Mouse (Mus musculus) CD4-positive, CD25-positive, alpha-beta regulatory T cell (primary cell): ENCODE data around the gene Osgep. TPM values are rescaled to one million over a fixed set of nuclear protein-coding genes. Genes with fewer than 3 reads are reported as not detected.

ENCODE experiments used
- polyA plus RNA-seq: library from polyadenylated mRNA; unstranded; fragments of 100-300 nt; shearing (Covaris generic); gene quantifications from one replicate; pipeline ENCODE4 v1.2.1, GENCODE M21; 2017

Gene Osgep
- polyA plus RNA-seq = 106 TPM

GRCm38 (mm10) chr14:50924281-50925064, at the start of gene Osgep, which contains the start of gene Apex1:
Gene Osgep, minus strand, starts transcription at chr14:50924893.
Gene Apex1, plus strand, starts transcription at chr14:50924968.

GRCm38 (mm10) chr14:50955942-50956508, 31.3 kb upstream of the Osgep start, which contains the start of gene Pnp2:
Gene Pnp2, plus strand, starts transcription at chr14:50955992.

GRCm38 (mm10) chr14:50943932-50944667, 19.4 kb upstream of the Osgep start, which contains the start of gene Gm49342:
Gene Gm49342, plus strand, starts transcription at chr14:50944517.

GRCm38 (mm10) chr14:50930754-50931492, 6.2 kb upstream of the Osgep start, which contains the start of the genes Pip4p1 and Pnp:
Gene Pip4p1, minus strand, starts transcription at chr14:50930856.
Gene Pnp, plus strand, starts transcription at chr14:50931082.

GRCm38 (mm10) chr14:50897374-50897765, 27.3 kb downstream of the Osgep start, which contains the start of gene Klhl33:
Gene Klhl33, minus strand, starts transcription at chr14:50897507.

GRCm38 (mm10) chr14:50869889-50870804, 54.5 kb downstream of the Osgep start, which contains the start of gene Tep1:
Gene Tep1, minus strand, starts transcription at chr14:50870560.

Other genes starting within 250 kb of the Osgep start
- gene Olfr747, start 231.7 kb downstream of the Osgep start, polyA plus RNA-seq = not detected
- 0.08 TPM for gene Olfr748, start 217.5 kb downstream of the Osgep start, polyA plus RNA-seq
- 0.18 TPM for gene Olfr749, start 179.8 kb downstream of the Osgep start, polyA plus RNA-seq
- 119 TPM for gene Ttc5, start 139.4 kb downstream of the Osgep start, polyA plus RNA-seq
- gene Ccnb1ip1, start 117.2 kb downstream of the Osgep start, polyA plus RNA-seq = not detected
- gene Parp2, start 117.1 kb downstream of the Osgep start, polyA plus RNA-seq = 78.8 TPM
- 20.9 TPM for gene Tep1, start 54.3 kb downstream of the Osgep start, polyA plus RNA-seq
- 0.12 TPM for gene Klhl33, start 27.4 kb downstream of the Osgep start, polyA plus RNA-seq
- 67.8 TPM for gene Apex1, start 75 bp upstream of the Osgep start, polyA plus RNA-seq
- 76.7 TPM for gene Pip4p1, start 6.0 kb upstream of the Osgep start, polyA plus RNA-seq
- gene Pnp, start 6.2 kb upstream of the Osgep start, polyA plus RNA-seq = 45.5 TPM
- not detected for gene Gm49342, start 19.6 kb upstream of the Osgep start, polyA plus RNA-seq
- gene Pnp2, start 31.1 kb upstream of the Osgep start, polyA plus RNA-seq = 0.36 TPM
- not detected for gene Rnase10, start 82.9 kb upstream of the Osgep start, polyA plus RNA-seq
- gene Rnase9, start 117.0 kb upstream of the Osgep start, polyA plus RNA-seq = not detected
- not detected for gene Rnase11, start 125.3 kb upstream of the Osgep start, polyA plus RNA-seq
- gene Rnase12, start 132.8 kb upstream of the Osgep start, polyA plus RNA-seq = not detected
- gene Olfr750, start 149.5 kb upstream of the Osgep start, polyA plus RNA-seq = 0.20 TPM
- 12.8 TPM for gene Rnase4, start 166.2 kb upstream of the Osgep start, polyA plus RNA-seq
- gene Ang, start 166.3 kb upstream of the Osgep start, polyA plus RNA-seq = 3.1 TPM
- gene Eddm3b, start 189.5 kb upstream of the Osgep start, polyA plus RNA-seq = not detected
- 1.1 TPM for gene Rnase6, start 199.0 kb upstream of the Osgep start, polyA plus RNA-seq
- not detected for gene Rnase1, start 221.9 kb upstream of the Osgep start, polyA plus RNA-seq
- not detected for gene Rnase2b, start 237.4 kb upstream of the Osgep start, polyA plus RNA-seq